Mouse (Mus musculus) lung, adult 2 months (tissue): ENCODE data around the gene Klhl24.

ENCODE experiments used
- CTCF ChIP-seq: fragments of 200-500 bp; IDR thresholded peaks from 2 replicates; pipeline ENCODE4 v1.5.1; 2011; ENCODE audit warnings: mild to moderate bottlenecking, low read length, control low read depth; ENCODE audit not compliant: insufficient read depth
- POLR2A ChIP-seq: fragments of 200-500 bp; IDR thresholded peaks from 2 replicates; pipeline ENCODE4 v1.6.1; 2011; ENCODE audit warnings: low read depth, mild to moderate bottlenecking, control low read depth, low read length, borderline replicate concordance; ENCODE audit errors: extremely low read depth

GRCm38 (mm10) chr16:20097711-20098374 lies 501 bp downstream of the Klhl24 start:
- TF ChIP-seq POLR2A = peak; percentile 38; the same call in 1 of the 2 replicates
- no peak for TF ChIP-seq CTCF
